Mouse (Mus musculus): ENCODE data around the gene Olfr725. TPM values are rescaled to one million over a fixed set of nuclear protein-coding genes. Genes with fewer than 3 reads are reported as not detected.

Olfr725 gene
- not detected in 2 replicates for polyA plus RNA-seq (2015; fragmentation: Nextera tagmentation; extraction: Ambion mirVana)

DNA sequence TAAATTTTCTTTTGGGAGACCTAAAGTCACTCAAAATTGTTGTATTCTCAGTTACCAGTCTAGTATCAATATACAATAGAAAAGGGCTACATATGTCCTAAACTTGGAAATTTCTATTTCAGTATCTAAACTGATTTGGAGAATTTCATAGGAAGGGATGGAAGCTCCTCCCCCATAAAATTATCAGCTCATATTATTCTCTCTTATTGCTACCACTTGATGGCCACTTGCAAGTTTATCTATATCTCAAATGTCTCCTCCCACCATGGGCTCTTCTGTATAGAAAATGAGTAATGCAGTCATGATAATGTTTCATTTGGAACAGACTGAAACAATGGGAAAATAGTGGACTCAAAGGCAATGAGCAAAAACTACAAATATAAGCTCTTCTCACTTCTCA is at the start of gene Olfr725:
Gene Olfr725 (minus strand): TSS at position 101 of the 400 bp plus-strand sequence.
- Histone ChIP-seq H3K27me3 (ENCODE audit: insufficient read depth, low read length) (no peaks in the 10 kb centered on the region), H3K27ac (ENCODE audit: low read depth) (no peak within 1 kb of the TSS), H3K4me1 (ENCODE audit: insufficient read depth) (no peaks in the 10 kb centered on the region), H3K9ac (replicated peaks) (no peak within 1 kb of the TSS), H3K4me3 (ENCODE audit: low read depth, low read length) (no peak within 1 kb of the TSS), H3K4me2 (ENCODE audit: low read depth, low read length) (no peak within 1 kb of the TSS), H3K9me3 (ENCODE audit: low read length) (no peaks in the 10 kb centered on the region), H3K36me3 (replicated peaks; ENCODE audit: insufficient read depth, low read length) (no peaks in the 10 kb centered on the region)
- no peak for ATAC-seq
- no peak for TF ChIP-seq EP300 (IDR thresholded peaks at IDR 0.05; ENCODE audit: low read depth)
- TF ChIP-seq CTCF (IDR thresholded peaks at IDR 0.05; ENCODE audit: low read depth), result no peak
- DNase-seq, result no peak

DNA sequence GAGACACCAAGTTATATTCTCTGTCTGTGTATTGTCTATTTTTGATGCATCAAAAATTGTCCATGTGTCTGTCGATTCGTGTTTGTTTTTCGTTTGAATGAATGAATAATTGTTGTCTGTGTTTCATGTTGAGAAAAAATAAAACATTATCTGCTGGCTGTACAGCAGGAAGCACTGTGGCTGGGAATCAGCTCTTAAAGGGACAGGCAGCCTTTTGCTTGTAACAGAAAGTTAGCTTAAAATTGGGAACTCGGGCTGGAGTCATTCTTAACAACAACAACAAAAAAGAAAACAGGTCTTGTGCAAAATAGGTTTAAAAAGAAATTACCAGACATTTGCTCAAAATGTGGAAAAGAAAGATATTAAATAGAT is 22.5 kb upstream of the Olfr725 start:
- H3K4me3 ChIP-seq (ENCODE audit: low read depth, low read length), result peak overlapping the region; percentile 63
- WGBS (ENCODE audit: insufficient replicate concordance), result under 1% methylated on average over 4 of the region's 4 CpGs
- no peaks in the 10 kb centered on the region for H3K36me3 ChIP-seq (replicated peaks; ENCODE audit: insufficient read depth, low read length)
- peaks cover 10% of the 10 kb centered on the region; the same call in 1 of the 2 replicates for H3K4me1 ChIP-seq (ENCODE audit: insufficient read depth)
- H3K9me3 ChIP-seq (ENCODE audit: low read length), result no peaks in the 10 kb centered on the region
- no peak overlapping the region for H3K27ac ChIP-seq (ENCODE audit: low read depth)
- DNase-seq, result no peak
- H3K4me2 ChIP-seq (ENCODE audit: low read depth, low read length), result peak overlapping the region; percentile 94
- H3K27me3 ChIP-seq (ENCODE audit: insufficient read depth, low read length), result no peaks in the 10 kb centered on the region
- no peak overlapping the region; the same call in 1 of the 2 replicates for H3K9ac ChIP-seq (replicated peaks)
- TF ChIP-seq EP300 (IDR thresholded peaks at IDR 0.05; ENCODE audit: low read depth), result no peak
- no peak for TF ChIP-seq CTCF (IDR thresholded peaks at IDR 0.05; ENCODE audit: low read depth)
- ATAC-seq, result peak; percentile 48

GRCm38 (mm10) chr14:50061955-50062732 is 22.0 kb upstream of the Olfr725 start:
- WGBS (ENCODE audit: insufficient replicate concordance), result 3% methylated on average over 41 of the region's 52 CpGs
- Histone ChIP-seq H3K9me3 (ENCODE audit: low read length) (no peaks in the 10 kb centered on the region), H3K4me3 (ENCODE audit: low read depth, low read length) (peak overlapping the region; percentile 63), H3K27me3 (ENCODE audit: insufficient read depth, low read length) (no peaks in the 10 kb centered on the region), H3K36me3 (replicated peaks; ENCODE audit: insufficient read depth, low read length) (no peaks in the 10 kb centered on the region), H3K27ac (ENCODE audit: low read depth) (0 out of 2 replicates have a peak overlapping the region, but pooled peaks have one; percentile 45), H3K4me2 (ENCODE audit: low read depth, low read length) (peak overlapping the region; percentile 94), H3K9ac (replicated peaks) (peak overlapping the region; percentile 55), H3K4me1 (ENCODE audit: insufficient read depth) (peaks cover 10% of the 10 kb centered on the region; the same call in 1 of the 2 replicates)
- DNase-seq (peak; percentile 64), ATAC-seq (peak; percentile 92)
- TF ChIP-seq EP300 (IDR thresholded peaks at IDR 0.05; ENCODE audit: low read depth) (no peak), CTCF (IDR thresholded peaks at IDR 0.05; ENCODE audit: low read depth) (peak; percentile 65)

DNA sequence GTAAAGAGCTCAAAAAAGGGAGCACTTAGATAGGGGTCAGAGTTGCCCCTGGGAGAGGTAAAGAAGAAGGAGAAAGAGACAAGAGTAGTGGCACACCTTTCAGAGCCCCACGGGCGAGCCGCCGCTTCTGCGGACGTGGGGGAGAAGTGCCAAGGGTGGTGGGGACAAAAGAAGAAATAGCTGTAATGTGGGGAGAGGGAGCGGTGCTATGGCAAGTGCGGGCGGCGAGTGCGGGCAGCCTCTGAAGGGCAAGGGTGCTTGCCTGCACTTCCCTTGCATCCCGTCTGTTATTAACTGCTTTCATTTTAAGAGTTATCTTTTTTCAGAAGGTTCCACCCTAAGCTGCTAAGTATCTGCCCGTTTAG is 21.4 kb upstream of the Olfr725 start:
- DNase-seq (no peak), ATAC-seq (no peak; the same call in 1 of the 2 replicates)
- Histone ChIP-seq H3K4me3 (ENCODE audit: low read depth, low read length) (peak overlapping the region; percentile 63), H3K4me1 (ENCODE audit: insufficient read depth) (peaks cover 10% of the 10 kb centered on the region; the same call in 1 of the 2 replicates), H3K27ac (ENCODE audit: low read depth) (no peak overlapping the region), H3K27me3 (ENCODE audit: insufficient read depth, low read length) (no peaks in the 10 kb centered on the region), H3K4me2 (ENCODE audit: low read depth, low read length) (peak overlapping the region; percentile 94), H3K36me3 (replicated peaks; ENCODE audit: insufficient read depth, low read length) (no peaks in the 10 kb centered on the region), H3K9me3 (ENCODE audit: low read length) (no peaks in the 10 kb centered on the region), H3K9ac (replicated peaks) (peak overlapping the region; percentile 55)
- WGBS (ENCODE audit: insufficient replicate concordance), result 0% methylated on average over 13 of the region's 13 CpGs
- TF ChIP-seq EP300 (IDR thresholded peaks at IDR 0.05; ENCODE audit: low read depth) (no peak), CTCF (IDR thresholded peaks at IDR 0.05; ENCODE audit: low read depth) (no peak)

DNA sequence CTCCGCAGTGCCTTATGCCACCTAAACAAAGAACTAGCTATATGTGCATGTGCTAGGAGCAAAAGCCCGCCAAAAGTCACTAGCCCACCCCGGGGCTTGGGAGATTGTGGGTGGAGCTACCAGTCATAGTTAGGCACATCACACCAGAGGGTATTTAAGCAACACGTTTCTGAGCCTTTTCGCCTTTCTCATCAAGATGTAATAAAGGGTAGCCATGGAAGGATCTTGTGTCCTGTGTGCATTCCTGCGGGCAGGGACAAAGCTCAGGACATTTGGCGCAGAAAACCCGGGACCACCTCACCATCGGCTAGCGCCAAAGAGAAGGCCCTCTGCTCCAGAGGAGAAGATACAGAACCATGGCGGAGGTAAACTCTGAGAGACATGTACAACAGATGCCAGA is 21.0 kb upstream of the Olfr725 start:
- Histone ChIP-seq H3K4me1 (ENCODE audit: insufficient read depth) (peaks cover 10% of the 10 kb centered on the region; the same call in 1 of the 2 replicates), H3K4me2 (ENCODE audit: low read depth, low read length) (peak overlapping the region; percentile 94), H3K9me3 (ENCODE audit: low read length) (no peaks in the 10 kb centered on the region), H3K9ac (replicated peaks) (no peak overlapping the region), H3K4me3 (ENCODE audit: low read depth, low read length) (peak overlapping the region; percentile 63), H3K27me3 (ENCODE audit: insufficient read depth, low read length) (no peaks in the 10 kb centered on the region), H3K27ac (ENCODE audit: low read depth) (no peak overlapping the region), H3K36me3 (replicated peaks; ENCODE audit: insufficient read depth, low read length) (no peaks in the 10 kb centered on the region)
- ATAC-seq (no peak), DNase-seq (no peak)
- TF ChIP-seq CTCF (IDR thresholded peaks at IDR 0.05; ENCODE audit: low read depth) (no peak), EP300 (IDR thresholded peaks at IDR 0.05; ENCODE audit: low read depth) (no peak)
- 18% methylated on average over 11 of the region's 11 CpGs for WGBS (ENCODE audit: insufficient replicate concordance)

GRCm38 (mm10) chr14:50032041-50032440 is 8.1 kb downstream of the Olfr725 start:
- WGBS (ENCODE audit: insufficient replicate concordance), result 68% methylated on average over 2 of the region's 2 CpGs
- Histone ChIP-seq H3K36me3 (replicated peaks; ENCODE audit: insufficient read depth, low read length) (no peaks in the 10 kb centered on the region), H3K4me1 (ENCODE audit: insufficient read depth) (no peaks in the 10 kb centered on the region), H3K9me3 (ENCODE audit: low read length) (no peaks in the 10 kb centered on the region), H3K4me3 (ENCODE audit: low read depth, low read length) (no peak overlapping the region), H3K9ac (replicated peaks) (no peak overlapping the region), H3K27ac (ENCODE audit: low read depth) (no peak overlapping the region), H3K4me2 (ENCODE audit: low read depth, low read length) (no peak overlapping the region), H3K27me3 (ENCODE audit: insufficient read depth, low read length) (no peaks in the 10 kb centered on the region)
- DNase-seq (no peak), ATAC-seq (no peak)
- TF ChIP-seq EP300 (IDR thresholded peaks at IDR 0.05; ENCODE audit: low read depth) (no peak), CTCF (IDR thresholded peaks at IDR 0.05; ENCODE audit: low read depth) (no peak)

Data from liver, postnatal 0 days (tissue).